Mouse (Mus musculus) forebrain, embryonic 10.5 days (tissue): ENCODE data around the gene Rtl4. TPM values are rescaled to one million over a fixed set of nuclear protein-coding genes. Genes with fewer than 3 reads are reported as not detected.

Source experiments
- DNase-seq: peaks from one replicate; pipeline ENCODE4 v3.0.0-alpha.2; 2017; ENCODE audit warnings: low spot score; ENCODE audit errors: extremely low spot score
- H3K27ac ChIP-seq: fragments of 300-500 bp; sonication (generic); 2 replicates; pipeline ENCODE4 v1.5.1; 2016; ENCODE audit warnings: mild to moderate bottlenecking
- H3K27me3 ChIP-seq: fragments of 300-500 bp; sonication (generic); 2 replicates; pipeline ENCODE4 v1.6.1; 2016; ENCODE audit warnings: mild to moderate bottlenecking; ENCODE audit not compliant: poor library complexity, severe bottlenecking
- H3K36me3 ChIP-seq: fragments of 300-500 bp; sonication (generic); replicated peaks from 2 replicates; pipeline ENCODE4 v1.6.1; 2016; ENCODE audit warnings: mild to moderate bottlenecking, moderate library complexity
- H3K4me1 ChIP-seq: fragments of 300-500 bp; sonication (generic); 2 replicates; pipeline ENCODE4 v1.6.1; 2016
- H3K4me3 ChIP-seq: fragments of 300-500 bp; sonication (generic); 2 replicates; pipeline ENCODE4 v1.5.1; 2016; ENCODE audit warnings: mild to moderate bottlenecking, moderate library complexity
- H3K9me3 ChIP-seq: fragments of 300-500 bp; sonication (generic); 2 replicates; pipeline ENCODE4 v1.6.1; 2016; ENCODE audit warnings: mild to moderate bottlenecking, moderate library complexity
- WGBS: fragments of 180-500 bp; shearing (Covaris S2); methylation state at CpG from one replicate; pipeline ENCODE4 v1.1.7; 2016; 5-methylcytosine and 5-hydroxymethylcytosine counted together
- microRNA counts: library from miRNA; unstranded; fragments of <30 nt; microRNA quantifications from one replicate; lab custom pipeline; 2017
- microRNA-seq: library from miRNA; unstranded; fragments of <30 nt; microRNA quantifications from one replicate; pipeline ENCODE4, GENCODE M21; 2017
- polyA plus RNA-seq: library from polyadenylated mRNA; unstranded; fragments of >200 nt; fragmentation: Nextera tagmentation; extraction: Ambion mirVana; gene quantifications from 2 replicates; pipeline ENCODE4 v1.2.1, GENCODE M21; 2016

Gene Rtl4
- polyA plus RNA-seq, 1 experiment from 2014 or later: 0.11 TPM

DNA sequence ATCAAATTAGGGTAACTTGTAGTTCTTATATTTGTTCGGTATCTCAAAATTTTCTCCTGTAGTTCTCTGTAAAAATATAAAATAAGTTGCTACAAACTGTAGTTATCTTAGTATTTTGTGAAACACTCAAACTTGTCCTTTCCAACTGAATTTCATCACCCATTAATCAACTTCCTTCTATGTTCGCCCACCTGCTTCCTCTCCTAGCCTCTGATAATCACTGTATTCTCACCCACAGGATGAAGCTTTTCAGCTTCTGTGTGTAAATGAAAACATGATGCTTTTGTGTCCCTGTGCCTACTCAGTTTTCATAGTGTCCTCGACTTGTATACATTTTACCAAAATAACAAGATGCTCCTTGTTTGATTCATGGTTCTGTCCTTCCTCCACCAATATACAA lies 401.7 kb downstream of the Rtl4 start:
- H3K36me3 ChIP-seq: no peaks in the 10 kb centered on the region
- H3K4me1 ChIP-seq: no peaks in the 10 kb centered on the region
- DNase-seq: no peak
- H3K4me3 ChIP-seq: no peak overlapping the region
- 88% methylated on average over 3 of the region's 3 CpGs for WGBS
- no peaks in the 10 kb centered on the region for H3K9me3 ChIP-seq
- H3K27ac ChIP-seq: no peak overlapping the region
- peaks cover 4% of the 10 kb centered on the region; the same call in 1 of the 2 replicates for H3K27me3 ChIP-seq

GRCm38 (mm10) chrX:145090964-145091363 lies 402.3 kb downstream of the Rtl4 start:
- H3K36me3 ChIP-seq: no peaks in the 10 kb centered on the region
- H3K27me3 ChIP-seq: peaks cover 4% of the 10 kb centered on the region; the same call in 1 of the 2 replicates
- H3K27ac ChIP-seq: no peak overlapping the region
- no peak for DNase-seq
- no peaks in the 10 kb centered on the region for H3K9me3 ChIP-seq
- H3K4me3 ChIP-seq: no peak overlapping the region
- 86% methylated on average over 2 of the region's 2 CpGs for WGBS
- H3K4me1 ChIP-seq: no peaks in the 10 kb centered on the region

MicroRNAs encoded within 50 kb of the gene (microRNA counts, 519-probe panel; counts per million panel counts)
- 341 counts per million, percentile 65 among the panel's probes with 10 or more counts for microRNA mmu-miR-3472 (lab: Ali Mortazavi, UCI)

Small RNAs within 50 kb of the gene (microRNA-seq; reads per million reads assigned to microRNA genes)
- not detected for gene Mir3472

Other genes starting within 250 kb of the Rtl4 start
- not detected in 2 replicates for gene Trpc5os, start 232.3 kb upstream of the Rtl4 start, polyA plus RNA-seq
- 0.06 TPM in 1 of 2 replicates, not detected in the other for gene Trpc5, start 727 bp upstream of the Rtl4 start, polyA plus RNA-seq